24 mouse cellular contexts compared by ENCODE assay signal in the genomic region with DNA sequence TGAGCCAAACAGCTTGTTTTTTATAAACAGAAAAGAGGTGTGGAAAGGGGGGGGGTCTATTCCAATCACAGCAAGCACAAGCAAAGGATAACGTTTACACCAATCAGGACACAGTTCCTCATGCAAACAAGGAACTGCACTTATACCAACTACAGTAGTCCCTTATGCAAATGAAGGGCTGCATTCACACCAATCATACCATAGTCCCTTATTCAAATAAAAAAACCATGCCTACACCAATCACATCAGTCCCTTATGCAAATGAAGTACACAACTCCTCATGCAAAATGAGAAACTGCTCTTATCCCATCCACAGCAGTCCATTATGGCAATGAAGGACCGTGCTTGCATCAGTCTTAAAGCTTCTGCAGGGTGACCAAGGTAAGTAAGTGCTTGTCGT.
"Had no signal": no experiment of that assay in that cellular context is flagged by ENCODE, and none has a peak within 500 bp of the region (broad histone marks: within the 10 kb centered on the region; RNA-seq: fewer than 3 reads in every experiment).

No protein-coding gene starts in this region.

- ATAC-seq: hindbrain, postnatal 0 days; intestine, embryonic 16.5 days; liver, embryonic 12.5 days had no signal

- H3K27me3 ChIP-seq: heart, embryonic 12.5 days; limb, embryonic 13.5 days; limb, embryonic 15.5 days; liver, embryonic 12.5 days had no signal

- DNase-seq: gastrocnemius, adult 2 months; gastrocnemius, postnatal 10 days; gastrocnemius, postnatal 36 days; heart, adult 18-20 months; heart, postnatal 10 days; heart, postnatal 4 days; kidney, adult 11 months; kidney, adult 8-10 months; kidney, postnatal 10 days; kidney, postnatal 25 days; kidney, postnatal 4 days; left cerebral cortex, postnatal 4 days had no signal

- H3K27ac ChIP-seq: gastrocnemius, adult 2 months; heart, embryonic 10.5 days; hindbrain, embryonic 10.5 days; hindbrain, embryonic 12.5 days; hindbrain, embryonic 14.5 days; hindbrain, postnatal 0 days; layer of hippocampus, adult 2 months; left cerebral cortex, adult 2 months; limb, embryonic 13.5 days; limb, embryonic 15.5 days; liver, embryonic 12.5 days had no signal

- H3K9me3 ChIP-seq: heart, embryonic 10.5 days; heart, embryonic 12.5 days; hindbrain, embryonic 10.5 days; hindbrain, embryonic 12.5 days; limb, embryonic 13.5 days; limb, embryonic 15.5 days; liver, embryonic 12.5 days had no signal

- H3K4me3 ChIP-seq: gastrocnemius, adult 2 months; heart, embryonic 10.5 days; heart, embryonic 12.5 days; hindbrain, embryonic 10.5 days; hindbrain, embryonic 12.5 days; layer of hippocampus, adult 2 months; left cerebral cortex, adult 2 months; limb, embryonic 13.5 days; limb, embryonic 15.5 days; liver, embryonic 12.5 days had no signal

- H3K36me3 ChIP-seq: heart, embryonic 10.5 days; heart, embryonic 12.5 days; hindbrain, embryonic 10.5 days; hindbrain, embryonic 12.5 days; limb, embryonic 13.5 days; limb, embryonic 15.5 days; liver, embryonic 12.5 days had no signal

- H3K4me1 ChIP-seq: liver, embryonic 12.5 days had no signal

- H3K4me2 ChIP-seq: heart, embryonic 12.5 days; hindbrain, embryonic 12.5 days; hindbrain, embryonic 14.5 days; limb, embryonic 13.5 days; limb, embryonic 15.5 days; liver, embryonic 12.5 days had no signal

- H3K9ac ChIP-seq: heart, embryonic 12.5 days; hindbrain, embryonic 12.5 days; hindbrain, embryonic 14.5 days; limb, embryonic 13.5 days; limb, embryonic 15.5 days; liver, embryonic 12.5 days had no signal
